Mouse (Mus musculus): Measurements from ENCODE around the gene Rasgrf1. TPM values are rescaled to one million over a fixed set of nuclear protein-coding genes. Genes with fewer than 3 reads are reported as not detected.

The Rasgrf1 gene
- polyA plus RNA-seq, 1 experiment: 0.32 TPM

- Histone ChIP-seq H3K4me1 (ENCODE audit: control insufficient read depth, insufficient read depth, low read length) (no peaks in the 10 kb centered on the region), H3K27ac (ENCODE audit: insufficient read depth, low read length) (no peak overlapping the region), H3K4me3 (ENCODE audit: insufficient read depth, low read length) (no peak overlapping the region)
- TF ChIP-seq POLR2A (IDR thresholded peaks at IDR 0.05; ENCODE audit: low read depth, low read length) (no peak), CTCF (IDR thresholded peaks at IDR 0.05; ENCODE audit: borderline replicate concordance, insufficient read depth, low read length) (no peak)
Observed at GRCm38 (mm10) chr9:89901184-89901583, 8.5 kb upstream of the Rasgrf1 start.

GRCm38 (mm10) chr9:89902813-89903212 lies 6.9 kb upstream of the Rasgrf1 start:
- Histone ChIP-seq H3K4me1 (ENCODE audit: control insufficient read depth, insufficient read depth, low read length) (0 out of 2 replicates have a peak, but pooled peaks cover 4% of the 10 kb centered on the region), H3K27ac (ENCODE audit: insufficient read depth, low read length) (no peak overlapping the region), H3K4me3 (ENCODE audit: insufficient read depth, low read length) (no peak overlapping the region)
- no peak for TF ChIP-seq POLR2A (IDR thresholded peaks at IDR 0.05; ENCODE audit: low read depth, low read length)

- H3K4me3 ChIP-seq (ENCODE audit: insufficient read depth, low read length): no peak overlapping the region
- H3K4me1 ChIP-seq (ENCODE audit: control insufficient read depth, insufficient read depth, low read length): 0 out of 2 replicates have a peak, but pooled peaks cover 4% of the 10 kb centered on the region
- TF ChIP-seq CTCF (IDR thresholded peaks at IDR 0.05; ENCODE audit: borderline replicate concordance, insufficient read depth, low read length) (no peak), POLR2A (IDR thresholded peaks at IDR 0.05; ENCODE audit: low read depth, low read length) (no peak)
- no peak overlapping the region for H3K27ac ChIP-seq (ENCODE audit: insufficient read depth, low read length)
Observed at GRCm38 (mm10) chr9:89906645-89907044, 3.1 kb upstream of the Rasgrf1 start.

- Histone ChIP-seq H3K4me1 (ENCODE audit: control insufficient read depth, insufficient read depth, low read length) (0 out of 2 replicates have a peak, but pooled peaks cover 4% of the 10 kb centered on the region), H3K27ac (ENCODE audit: insufficient read depth, low read length) (no peak overlapping the region), H3K4me3 (ENCODE audit: insufficient read depth, low read length) (no peak overlapping the region)
- TF ChIP-seq CTCF (IDR thresholded peaks at IDR 0.05; ENCODE audit: borderline replicate concordance, insufficient read depth, low read length) (no peak), POLR2A (IDR thresholded peaks at IDR 0.05; ENCODE audit: low read depth, low read length) (no peak)
Observed at GRCm38 (mm10) chr9:89907941-89908340, 1.8 kb upstream of the Rasgrf1 start.

DNA sequence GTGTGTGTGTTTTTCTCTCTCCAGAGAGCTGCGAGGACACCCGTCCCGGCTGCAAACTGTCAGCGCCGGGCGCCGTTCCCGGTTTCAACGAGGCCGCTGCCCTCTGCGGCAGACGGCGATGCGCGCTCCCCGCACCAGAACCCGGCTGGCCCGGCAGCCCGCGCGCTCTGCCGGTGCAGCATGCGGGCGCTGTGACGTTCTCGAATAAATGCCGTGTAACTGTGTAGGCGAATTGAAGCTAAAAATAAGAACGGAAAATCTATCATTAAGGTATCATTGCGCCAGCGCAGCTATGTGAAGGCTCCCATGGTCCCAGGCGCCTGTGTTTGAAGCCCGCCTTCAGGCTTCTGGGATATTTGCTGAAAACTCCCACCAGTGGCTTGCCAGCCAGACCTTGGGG lies 1.1 kb upstream of the Rasgrf1 start:
- TF ChIP-seq CTCF (IDR thresholded peaks at IDR 0.05; ENCODE audit: borderline replicate concordance, insufficient read depth, low read length): no peak
- TF ChIP-seq POLR2A (IDR thresholded peaks at IDR 0.05; ENCODE audit: low read depth, low read length): no peak
- Histone ChIP-seq H3K27ac (ENCODE audit: insufficient read depth, low read length) (no peak overlapping the region), H3K4me3 (ENCODE audit: insufficient read depth, low read length) (no peak overlapping the region), H3K4me1 (ENCODE audit: control insufficient read depth, insufficient read depth, low read length) (0 out of 2 replicates have a peak, but pooled peaks cover 4% of the 10 kb centered on the region)

DNA sequence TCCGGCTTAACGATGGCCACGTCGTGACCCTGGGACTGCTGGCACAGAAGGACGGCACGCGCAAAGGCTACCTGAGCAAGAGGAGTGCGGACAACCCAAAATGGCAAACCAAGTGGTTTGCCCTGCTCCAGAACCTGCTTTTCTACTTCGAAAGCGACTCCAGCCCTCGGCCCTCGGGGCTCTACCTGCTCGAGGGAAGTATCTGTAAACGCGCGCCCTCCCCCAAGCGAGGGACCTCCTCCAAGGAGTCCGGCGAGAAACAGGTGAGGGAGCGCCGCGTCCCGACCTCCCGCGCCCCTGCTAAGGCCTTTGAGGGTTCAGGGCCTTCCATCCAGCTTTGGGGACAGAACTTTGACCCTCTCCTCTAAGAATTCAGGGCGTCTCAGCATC lies 298 bp downstream of the Rasgrf1 start:
- Histone ChIP-seq H3K27ac (ENCODE audit: insufficient read depth, low read length) (no peak overlapping the region), H3K4me1 (ENCODE audit: control insufficient read depth, insufficient read depth, low read length) (0 out of 2 replicates have a peak, but pooled peaks cover 4% of the 10 kb centered on the region), H3K4me3 (ENCODE audit: insufficient read depth, low read length) (no peak overlapping the region)
- TF ChIP-seq CTCF (IDR thresholded peaks at IDR 0.05; ENCODE audit: borderline replicate concordance, insufficient read depth, low read length): no peak
- TF ChIP-seq POLR2A (IDR thresholded peaks at IDR 0.05; ENCODE audit: low read depth, low read length): no peak

DNA sequence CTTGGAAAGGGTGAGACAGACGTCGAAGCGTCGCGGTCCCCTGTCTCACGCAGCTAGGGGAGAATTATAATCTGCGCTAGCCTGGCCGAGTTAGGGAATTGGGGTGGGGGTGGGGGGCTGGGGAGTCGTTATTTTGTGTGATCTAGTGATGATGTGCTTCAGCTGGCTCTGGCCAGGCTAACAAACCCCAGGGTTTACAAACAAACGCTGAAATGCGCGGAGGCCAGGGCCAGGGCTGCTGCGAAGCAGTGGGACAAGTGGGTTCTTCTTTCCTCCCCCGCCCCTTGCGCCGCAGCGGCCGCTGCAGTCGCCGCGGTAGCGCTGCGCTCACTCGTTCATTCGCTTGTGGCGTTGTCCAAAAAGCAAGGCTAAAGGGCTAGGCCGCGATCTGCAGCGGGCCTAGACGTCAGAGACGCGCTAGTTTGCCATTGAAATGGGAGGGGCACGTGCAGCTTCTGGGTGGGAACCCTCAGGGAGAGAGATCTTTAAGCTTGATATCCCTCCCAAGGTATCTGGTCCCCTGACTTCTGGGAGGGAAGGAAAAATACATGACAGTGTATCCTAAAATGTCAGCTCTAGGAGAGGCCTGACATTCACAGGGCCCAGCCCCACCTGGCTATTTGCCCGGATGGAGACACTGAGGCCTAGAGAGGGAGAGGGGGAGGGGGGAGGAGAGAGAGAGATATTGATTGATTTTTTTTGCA lies 1.2 kb downstream of the Rasgrf1 start:
- Histone ChIP-seq H3K4me3 (ENCODE audit: insufficient read depth, low read length) (no peak overlapping the region), H3K4me1 (ENCODE audit: control insufficient read depth, insufficient read depth, low read length) (0 out of 2 replicates have a peak, but pooled peaks cover 4% of the 10 kb centered on the region)

DNA sequence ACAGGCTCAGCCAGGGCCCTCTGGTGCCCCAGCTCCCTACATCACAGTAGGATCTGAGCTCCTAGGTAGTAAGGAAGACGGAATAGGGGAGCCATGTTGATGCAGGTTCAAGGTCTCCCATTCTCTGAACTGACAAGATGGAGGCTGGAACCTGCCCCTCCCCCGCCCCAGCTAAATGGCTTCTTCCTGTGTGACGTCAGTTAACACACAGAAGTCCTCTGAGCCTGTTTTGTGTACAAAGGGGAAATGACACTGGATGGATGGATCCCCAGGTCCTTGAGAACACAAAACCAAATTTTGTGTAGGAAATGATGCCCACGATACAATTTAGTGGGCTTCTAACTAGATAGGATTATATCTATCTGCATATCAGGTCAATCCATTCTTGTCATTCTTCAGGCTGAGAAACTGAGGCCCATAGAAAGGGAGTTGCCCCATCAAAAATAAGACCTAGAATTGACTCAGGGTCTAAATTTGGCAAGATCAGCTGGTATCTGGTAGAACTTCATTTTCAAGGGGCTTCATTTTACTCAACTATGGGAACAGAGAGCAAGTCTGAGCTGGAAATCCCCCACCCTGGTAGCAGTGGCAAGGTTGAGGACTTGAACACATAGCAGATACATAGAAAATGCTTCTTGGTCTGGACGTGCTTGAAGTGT lies 2.3 kb downstream of the Rasgrf1 start:
- Histone ChIP-seq H3K4me1 (ENCODE audit: control insufficient read depth, insufficient read depth, low read length) (0 out of 2 replicates have a peak, but pooled peaks cover under 1% of the 10 kb centered on the region), H3K4me3 (ENCODE audit: insufficient read depth, low read length) (no peak overlapping the region), H3K27ac (ENCODE audit: insufficient read depth, low read length) (no peak overlapping the region)
- no peak for TF ChIP-seq CTCF (IDR thresholded peaks at IDR 0.05; ENCODE audit: borderline replicate concordance, insufficient read depth, low read length)
- no peak for TF ChIP-seq POLR2A (IDR thresholded peaks at IDR 0.05; ENCODE audit: low read depth, low read length)

More for the DNA sequence above, 1.2 kb downstream of the Rasgrf1 start:
- TF ChIP-seq CTCF (IDR thresholded peaks at IDR 0.05; ENCODE audit: borderline replicate concordance, insufficient read depth, low read length) (no peak), POLR2A (IDR thresholded peaks at IDR 0.05; ENCODE audit: low read depth, low read length) (no peak)
- no peak overlapping the region for H3K27ac ChIP-seq (ENCODE audit: insufficient read depth, low read length)

GRCm38 (mm10) chr9:89913135-89913534 lies 3.4 kb downstream of the Rasgrf1 start:
- H3K4me1 ChIP-seq (ENCODE audit: control insufficient read depth, insufficient read depth, low read length): no peaks in the 10 kb centered on the region
- no peak overlapping the region for H3K27ac ChIP-seq (ENCODE audit: insufficient read depth, low read length)
- TF ChIP-seq POLR2A (IDR thresholded peaks at IDR 0.05; ENCODE audit: low read depth, low read length) (no peak), CTCF (IDR thresholded peaks at IDR 0.05; ENCODE audit: borderline replicate concordance, insufficient read depth, low read length) (no peak)
- H3K4me3 ChIP-seq (ENCODE audit: insufficient read depth, low read length): no peak overlapping the region

GRCm38 (mm10) chr9:89916471-89916870 lies 6.8 kb downstream of the Rasgrf1 start:
- no peaks in the 10 kb centered on the region for H3K4me1 ChIP-seq (ENCODE audit: control insufficient read depth, insufficient read depth, low read length)
- H3K27ac ChIP-seq (ENCODE audit: insufficient read depth, low read length): no peak overlapping the region
- no peak overlapping the region for H3K4me3 ChIP-seq (ENCODE audit: insufficient read depth, low read length)
- TF ChIP-seq CTCF (IDR thresholded peaks at IDR 0.05; ENCODE audit: borderline replicate concordance, insufficient read depth, low read length): no peak
- TF ChIP-seq POLR2A (IDR thresholded peaks at IDR 0.05; ENCODE audit: low read depth, low read length): no peak
